Mouse (Mus musculus) intestine, postnatal 0 days (tissue): ENCODE measurements around the gene BC035044. TPM values are rescaled to one million over a fixed set of nuclear protein-coding genes. Genes with fewer than 3 reads are reported as not detected.
"Not testable (repeated sequence)": the region's sequence is repeated elsewhere in the genome, so short reads cannot be mapped to it uniquely, and the experiment has no call there.

Source experiments
- ATAC-seq: fragments of 200-750 bp; cut with Nextera tagmentation; 2 replicates; pipeline ENCODE4 v1.8.0; 2017; ENCODE audit warnings: mild to moderate bottlenecking, moderate TSS enrichment, moderate library complexity
- H3K27ac ChIP-seq: fragments of 300-500 bp; sonication (generic); 2 replicates; pipeline ENCODE4 v1.5.1; 2014; ENCODE audit warnings: mild to moderate bottlenecking, low read depth, low read length, moderate library complexity
- H3K27me3 ChIP-seq: fragments of 300-500 bp; sonication (generic); replicated peaks from 2 replicates; pipeline ENCODE4 v1.6.1; 2014; ENCODE audit warnings: low read length, mixed read lengths; ENCODE audit not compliant: control insufficient read depth, insufficient read depth
- H3K36me3 ChIP-seq: fragments of 300-500 bp; sonication (generic); 2 replicates; pipeline ENCODE4 v1.6.1; 2014; ENCODE audit warnings: mild to moderate bottlenecking, moderate library complexity; ENCODE audit not compliant: control insufficient read depth, insufficient read depth
- H3K4me1 ChIP-seq: fragments of 300-500 bp; sonication (generic); replicated peaks from 2 replicates; pipeline ENCODE4 v1.6.1; 2014; ENCODE audit warnings: antibody characterized with exemption, low read length, mixed read lengths; ENCODE audit not compliant: control insufficient read depth, insufficient read depth
- H3K4me2 ChIP-seq: fragments of 300-500 bp; sonication (generic); replicated peaks from 2 replicates; pipeline ENCODE4 v1.6.1; 2014; ENCODE audit warnings: low read depth, mild to moderate bottlenecking, moderate library complexity
- H3K4me3 ChIP-seq: fragments of 300-500 bp; sonication (generic); 2 replicates; pipeline ENCODE4 v1.5.1; 2014; ENCODE audit warnings: low read depth, low read length
- H3K9ac ChIP-seq: fragments of 300-500 bp; sonication (generic); 2 replicates; pipeline ENCODE4 v1.6.1; 2014; ENCODE audit warnings: mild to moderate bottlenecking, low read depth, low read length
- H3K9me3 ChIP-seq: fragments of 300-500 bp; sonication (generic); 2 replicates; pipeline ENCODE4 v1.6.1; 2016; ENCODE audit warnings: mixed run types; ENCODE audit not compliant: control insufficient read depth
- CTCF ChIP-seq: sonication (generic); IDR thresholded peaks from 2 replicates; pipeline ENCODE4 v1.5.1; 2016; ENCODE audit warnings: low read depth, mild to moderate bottlenecking, control low read depth, antibody characterized with exemption, moderate library complexity
- WGBS: fragments of 180-500 bp; shearing (Covaris S2); extraction: QIAGEN DNeasy Blood & Tissue Kit; methylation state at CpG from one replicate; pipeline ENCODE4 v1.1.7; 2014; 5-methylcytosine and 5-hydroxymethylcytosine counted together
- polyA plus RNA-seq: library from polyadenylated mRNA; unstranded; fragments of >200 nt; fragmentation: Nextera tagmentation; extraction: Ambion mirVana; gene quantifications from 2 replicates; pipeline ENCODE4 v1.2.1, GENCODE M21; 2015

Gene BC035044
- polyA plus RNA-seq = 1.2 and 1.4 TPM in 2 replicates

- H3K4me3 ChIP-seq = no peak within 1 kb of the TSS
- H3K4me2 ChIP-seq = no peak within 1 kb of the TSS
- no peaks in the 10 kb centered on the region for H3K27me3 ChIP-seq
- ATAC-seq = no peak
- TF ChIP-seq CTCF = no peak
- no peaks in the 10 kb centered on the region for H3K36me3 ChIP-seq
- WGBS = 77% methylated on average over 2 of the region's 2 CpGs
- no peaks in the 10 kb centered on the region for H3K4me1 ChIP-seq
- no peak within 1 kb of the TSS for H3K9ac ChIP-seq
- H3K27ac ChIP-seq = no peak within 1 kb of the TSS
- H3K9me3 ChIP-seq = no peaks in the 10 kb centered on the region
Measured at GRCm38 (mm10) chr6:128890948-128891355, at the start of gene BC035044. Gene BC035044 (minus strand): TSS chr6:128891126.

- H3K4me1 ChIP-seq, H3K9ac ChIP-seq, H3K27me3 ChIP-seq, H3K4me3 ChIP-seq, H3K36me3 ChIP-seq, H3K27ac ChIP-seq, H3K9me3 ChIP-seq: not testable (repeated sequence)
- peak; percentile 95 for ATAC-seq
- 51% methylated on average over 4 of the region's 13 CpGs for WGBS
- H3K4me2 ChIP-seq = peak overlapping the region; percentile 4; the same call in 1 of the 2 replicates
Measured at GRCm38 (mm10) chr6:128935889-128936665, 45.2 kb upstream of the BC035044 start.

GRCm38 (mm10) chr6:128934081-128934480, 43.2 kb upstream of the BC035044 start, which contains the start of gene Clec2g:
Gene Clec2g (plus strand): TSS chr6:128934381.
- 95% methylated on average over 4 of the region's 4 CpGs for WGBS

GRCm38 (mm10) chr6:128933050-128933449, 42.1 kb upstream of the BC035044 start:
- no peak overlapping the region for H3K9ac ChIP-seq
- no peak for ATAC-seq
- no peaks in the 10 kb centered on the region for H3K9me3 ChIP-seq
- no peaks in the 10 kb centered on the region for H3K36me3 ChIP-seq
- 43% methylated on average over 2 of the region's 2 CpGs for WGBS
- H3K4me1 ChIP-seq = no peaks in the 10 kb centered on the region
- H3K4me3 ChIP-seq = no peak overlapping the region
- H3K4me2 ChIP-seq = no peak overlapping the region
- no peaks in the 10 kb centered on the region for H3K27me3 ChIP-seq
- H3K27ac ChIP-seq = no peak overlapping the region
- TF ChIP-seq CTCF = no peak

More at GRCm38 (mm10) chr6:128934081-128934480, 43.2 kb upstream of the BC035044 start, which contains the start of gene Clec2g:
- H3K9ac ChIP-seq, H3K4me3 ChIP-seq, H3K27me3 ChIP-seq, H3K4me2 ChIP-seq, H3K4me1 ChIP-seq, H3K27ac ChIP-seq, ATAC-seq, H3K9me3 ChIP-seq, H3K36me3 ChIP-seq: not testable (repeated sequence)

- TF ChIP-seq CTCF = no peak
- Histone ChIP-seq H3K9me3 (no peaks in the 10 kb centered on the region), H3K4me2 (no peak overlapping the region), H3K4me3 (no peak overlapping the region), H3K27ac (no peak overlapping the region), H3K27me3 (no peaks in the 10 kb centered on the region), H3K36me3 (no peaks in the 10 kb centered on the region), H3K4me1 (no peaks in the 10 kb centered on the region), H3K9ac (no peak overlapping the region)
- no peak for ATAC-seq
- WGBS = 52% methylated on average over 2 of the region's 2 CpGs
Measured at GRCm38 (mm10) chr6:128917322-128917721, 26.4 kb upstream of the BC035044 start.

GRCm38 (mm10) chr6:128913598-128914254, 22.8 kb upstream of the BC035044 start:
- Histone ChIP-seq H3K4me1 (no peaks in the 10 kb centered on the region), H3K9me3 (peaks cover 3% of the 10 kb centered on the region; the same call in 1 of the 2 replicates), H3K4me2 (no peak overlapping the region), H3K4me3 (no peak overlapping the region), H3K36me3 (no peaks in the 10 kb centered on the region), H3K27me3 (no peaks in the 10 kb centered on the region), H3K9ac (no peak overlapping the region), H3K27ac (no peak overlapping the region)
- WGBS = 74% methylated on average over 2 of the region's 2 CpGs
- TF ChIP-seq CTCF = no peak
- peak; percentile 78 for ATAC-seq

GRCm38 (mm10) chr6:128900796-128901552, 10.0 kb upstream of the BC035044 start:
- not testable (repeated sequence) for H3K9me3 ChIP-seq, H3K9ac ChIP-seq, H3K4me3 ChIP-seq, H3K36me3 ChIP-seq, H3K4me2 ChIP-seq, H3K4me1 ChIP-seq, ATAC-seq, H3K27me3 ChIP-seq, H3K27ac ChIP-seq
- 87% methylated on average over 5 of the region's 6 CpGs for WGBS
